In genomic region chr17:23545841-23546240, GRCm38 (mm10) we compare ENCODE assay signal across 9 mouse cellular contexts. TPM values are rescaled to one million over a fixed set of nuclear protein-coding genes. Genes with fewer than 3 reads are reported as not detected.
DNase-seq lines count a peak whose midpoint lies in the region; ATAC-seq and TF ChIP-seq lines count a peak whose summit lies in the region.
"Had no signal": no experiment of that assay in that cellular context is flagged by ENCODE, and none has a peak within 500 bp of the region (broad histone marks: within the 10 kb centered on the region; RNA-seq: fewer than 3 reads in every experiment).

No protein-coding gene starts in this region.

- no peak overlapping the region for H3K27ac ChIP-seq in kidney, postnatal 0 days
- no peak overlapping the region for H3K27ac ChIP-seq in embryonic facial prominence, embryonic 14.5 days (replicated peaks; ENCODE audit: low read depth, low read length)
- no peak overlapping the region for H3K27ac ChIP-seq in limb, embryonic 12.5 days
- no peak overlapping the region for H3K27ac ChIP-seq in neural tube, embryonic 13.5 days (replicated peaks)

- H3K27me3 ChIP-seq in kidney, postnatal 0 days (ENCODE audit: insufficient read depth, low read length), result no peaks in the 10 kb centered on the region
- H3K27me3 ChIP-seq in embryonic facial prominence, embryonic 14.5 days (replicated peaks; ENCODE audit: control insufficient read depth, insufficient read depth, low read length), result peaks cover 13% of the 10 kb centered on the region; the same call in 1 of the 2 replicates
- H3K27me3 ChIP-seq in limb, embryonic 12.5 days, result peaks cover 12% of the 10 kb centered on the region; the same call in 1 of the 2 replicates
- H3K27me3 ChIP-seq in neural tube, embryonic 13.5 days, result peaks cover 23% of the 10 kb centered on the region

- H3K4me2 ChIP-seq in kidney, postnatal 0 days (ENCODE audit: low read length), result 0 out of 2 replicates have a peak overlapping the region, but pooled peaks have one; percentile 64
- H3K4me2 ChIP-seq in embryonic facial prominence, embryonic 14.5 days (ENCODE audit: low read depth, low read length), result peak overlapping the region; percentile 53
- H3K4me2 ChIP-seq in limb, embryonic 12.5 days, result no peak overlapping the region
- peak overlapping the region; percentile 59 for H3K4me2 ChIP-seq in neural tube, embryonic 13.5 days

- TF ChIP-seq CTCF in kidney, postnatal 0 days (IDR thresholded peaks at IDR 0.05; ENCODE audit: low read depth), result no peak

- no peaks in the 10 kb centered on the region for H3K9me3 ChIP-seq in kidney, postnatal 0 days (replicated peaks; ENCODE audit: low read length)
- no peaks in the 10 kb centered on the region for H3K9me3 ChIP-seq in embryonic facial prominence, embryonic 14.5 days (ENCODE audit: control insufficient read depth, low read length)
- H3K9me3 ChIP-seq in limb, embryonic 12.5 days, result no peaks in the 10 kb centered on the region
- no peaks in the 10 kb centered on the region for H3K9me3 ChIP-seq in neural tube, embryonic 13.5 days

- WGBS in kidney, postnatal 0 days, result 29% methylated on average over 6 of the region's 6 CpGs
- 18% methylated on average over 6 of the region's 6 CpGs for WGBS in embryonic facial prominence, embryonic 14.5 days
- WGBS in limb, embryonic 12.5 days, result 16% methylated on average over 6 of the region's 6 CpGs
- WGBS in neural tube, embryonic 13.5 days, result 12% methylated on average over 6 of the region's 6 CpGs

- ATAC-seq in kidney, postnatal 0 days (replicated peaks; ENCODE audit: low FRiP score, low read depth), result no peak
- no peak for ATAC-seq in embryonic facial prominence, embryonic 14.5 days (ENCODE audit: low read depth)
- no peak for ATAC-seq in limb, embryonic 12.5 days (ENCODE audit: insufficient number of reproducible peaks, insufficient read depth, low FRiP score, low TSS enrichment, low read depth)
- ATAC-seq in neural tube, embryonic 13.5 days (ENCODE audit: low read depth), result no peak

- DNase-seq in kidney, postnatal 0 days (ENCODE audit: low spot score), result no peak
- DNase-seq in kidney, adult 8-10 months, result no peak
- DNase-seq in embryonic facial prominence, embryonic 14.5 days (ENCODE audit: low spot score), result no peak
- DNase-seq in right cerebral cortex, adult 18-20 months, result no peak
- DNase-seq in urinary bladder, adult 18-20 months (ENCODE audit: low spot score in 2 of 2), result no peak
- DNase-seq in cerebellum, adult 11 months, result no peak

- no peak overlapping the region for H3K9ac ChIP-seq in kidney, postnatal 0 days (ENCODE audit: low read depth, low read length)
- no peak overlapping the region for H3K9ac ChIP-seq in embryonic facial prominence, embryonic 14.5 days (ENCODE audit: low read depth, low read length)
- H3K9ac ChIP-seq in limb, embryonic 12.5 days (replicated peaks), result no peak overlapping the region
- no peak overlapping the region for H3K9ac ChIP-seq in neural tube, embryonic 13.5 days

- peaks cover 8% of the 10 kb centered on the region for H3K4me1 ChIP-seq in kidney, postnatal 0 days (replicated peaks; ENCODE audit: insufficient read depth, low read length)
- H3K4me1 ChIP-seq in embryonic facial prominence, embryonic 14.5 days (ENCODE audit: control insufficient read depth, insufficient read depth, low read length), result peaks cover 10% of the 10 kb centered on the region
- peaks cover 14% of the 10 kb centered on the region; the same call in 1 of the 2 replicates for H3K4me1 ChIP-seq in limb, embryonic 12.5 days (replicated peaks)
- H3K4me1 ChIP-seq in neural tube, embryonic 13.5 days (replicated peaks), result peaks cover 21% of the 10 kb centered on the region; the same call in 1 of the 2 replicates

- no peaks in the 10 kb centered on the region for H3K36me3 ChIP-seq in kidney, postnatal 0 days (ENCODE audit: insufficient read depth, low read length)
- H3K36me3 ChIP-seq in embryonic facial prominence, embryonic 14.5 days (ENCODE audit: control insufficient read depth, insufficient read depth, low read length), result no peaks in the 10 kb centered on the region
- no peaks in the 10 kb centered on the region for H3K36me3 ChIP-seq in limb, embryonic 12.5 days
- no peaks in the 10 kb centered on the region for H3K36me3 ChIP-seq in neural tube, embryonic 13.5 days

- H3K4me3 ChIP-seq in kidney, postnatal 0 days (replicated peaks; ENCODE audit: low read depth, low read length), result 0 out of 2 replicates have a peak overlapping the region, but pooled peaks have one; percentile 87
- H3K4me3 ChIP-seq in embryonic facial prominence, embryonic 14.5 days (ENCODE audit: low read depth, low read length), result peak overlapping the region; percentile 78
- H3K4me3 ChIP-seq in limb, embryonic 12.5 days (replicated peaks), result peak overlapping the region; percentile 61; the same call in 1 of the 2 replicates
- peak overlapping the region; percentile 64; the same call in 1 of the 2 replicates for H3K4me3 ChIP-seq in neural tube, embryonic 13.5 days

RNA-seq across cellular contexts. Expression of gene Zfp213, which starts 18.2 kb away (rescaled TPM):
- 16.8 and 19.1 TPM in 2 replicates for polyA plus RNA-seq in kidney, postnatal 0 days (2015; fragmentation: Nextera tagmentation; extraction: Ambion mirVana)
- 17.7 and 18.2 TPM in 2 replicates for polyA plus RNA-seq in embryonic facial prominence, embryonic 14.5 days (2014; fragmentation: Nextera tagmentation; extraction: Ambion mirVana)
- polyA plus RNA-seq in limb, embryonic 12.5 days (2016; fragmentation: Nextera tagmentation; extraction: Ambion mirVana), result 24.7 and 26.6 TPM in 2 replicates
- 17.4 and 17.8 TPM in 2 replicates for polyA plus RNA-seq in neural tube, embryonic 13.5 days (2015; fragmentation: Nextera tagmentation; extraction: Ambion mirVana)

RNA-seq across cellular contexts. Expression of gene Zfp13, which starts 53.4 kb away (rescaled TPM):
- 12.6 and 14.3 TPM in 2 replicates for polyA plus RNA-seq in kidney, postnatal 0 days (2015; fragmentation: Nextera tagmentation; extraction: Ambion mirVana)
- 11.6 and 11.7 TPM in 2 replicates for polyA plus RNA-seq in embryonic facial prominence, embryonic 14.5 days (2014; fragmentation: Nextera tagmentation; extraction: Ambion mirVana)
- polyA plus RNA-seq in limb, embryonic 12.5 days (2016; fragmentation: Nextera tagmentation; extraction: Ambion mirVana), result 22.0 and 25.5 TPM in 2 replicates
- 24.4 and 28.8 TPM in 2 replicates for polyA plus RNA-seq in neural tube, embryonic 13.5 days (2015; fragmentation: Nextera tagmentation; extraction: Ambion mirVana)

RNA-seq across cellular contexts. Expression of gene Zscan10, which starts 54.8 kb away (rescaled TPM):
- polyA plus RNA-seq in kidney, postnatal 0 days (2015; fragmentation: Nextera tagmentation; extraction: Ambion mirVana), result not detected in 2 replicates
- 0.14 TPM in 1 of 2 replicates, not detected in the other for polyA plus RNA-seq in embryonic facial prominence, embryonic 14.5 days (2014; fragmentation: Nextera tagmentation; extraction: Ambion mirVana)
- 0.37 and 0.45 TPM in 2 replicates for polyA plus RNA-seq in limb, embryonic 12.5 days (2016; fragmentation: Nextera tagmentation; extraction: Ambion mirVana)
- polyA plus RNA-seq in neural tube, embryonic 13.5 days (2015; fragmentation: Nextera tagmentation; extraction: Ambion mirVana), result not detected in 2 replicates
- polyA plus RNA-seq: liver, adult 2 months had no signal
